Mouse (Mus musculus) olfactory bulb, adult 2 months (tissue): ENCODE measurements around the gene Fubp3.

Experiments
- CTCF ChIP-seq: fragments of 200-500 bp; IDR thresholded peaks from 2 replicates; pipeline ENCODE4 v1.5.1; 2012; ENCODE audit warnings: low read depth, mild to moderate bottlenecking, low read length, moderate library complexity; ENCODE audit not compliant: insufficient read depth
- POLR2A ChIP-seq: fragments of 200-500 bp; IDR thresholded peaks from 2 replicates; pipeline ENCODE4 v1.6.1; 2012; ENCODE audit warnings: mild to moderate bottlenecking, low read depth, low read length, moderate library complexity; ENCODE audit not compliant: insufficient read depth

GRCm38 (mm10) chr2:31637807-31638206 lies 65.4 kb downstream of the Fubp3 start:
- TF ChIP-seq POLR2A (no peak), CTCF (peak; percentile 51; the same call in 1 of the 2 replicates)
